9 mouse cellular contexts compared by ENCODE assay signal in genomic region chr7:71962851-71963250, GRCm38 (mm10).
"Had no signal": no experiment of that assay in that cellular context is flagged by ENCODE, and none has a peak within 500 bp of the region (broad histone marks: within the 10 kb centered on the region; RNA-seq: fewer than 3 reads in every experiment).

No protein-coding gene starts in this region.

- H3K4me2 ChIP-seq: liver, embryonic 11.5 days; midbrain, embryonic 11.5 days had no signal

- H3K4me3 ChIP-seq: left cerebral cortex, adult 2 months had no signal

- DNase-seq: layer of hippocampus, postnatal 36 days; midbrain, embryonic 14.5 days; thymus, adult 18-20 months; thymus, postnatal 36 days had no signal

- H3K9ac ChIP-seq: liver, embryonic 14.5 days had no signal

- H3K27ac ChIP-seq: kidney, postnatal 0 days; left cerebral cortex, adult 2 months; liver, embryonic 14.5 days had no signal
